Mouse (Mus musculus) spleen, adult 18-20 months (tissue): ENCODE results near the gene Olfr922.

ENCODE experiments used
- DNase-seq, 2 experiments: peaks; one replicate each; pipeline ENCODE4 v3.0.0; 2022; ENCODE audit warnings: mixed read lengths in 2 of 2

Olfr922 gene

DNA sequence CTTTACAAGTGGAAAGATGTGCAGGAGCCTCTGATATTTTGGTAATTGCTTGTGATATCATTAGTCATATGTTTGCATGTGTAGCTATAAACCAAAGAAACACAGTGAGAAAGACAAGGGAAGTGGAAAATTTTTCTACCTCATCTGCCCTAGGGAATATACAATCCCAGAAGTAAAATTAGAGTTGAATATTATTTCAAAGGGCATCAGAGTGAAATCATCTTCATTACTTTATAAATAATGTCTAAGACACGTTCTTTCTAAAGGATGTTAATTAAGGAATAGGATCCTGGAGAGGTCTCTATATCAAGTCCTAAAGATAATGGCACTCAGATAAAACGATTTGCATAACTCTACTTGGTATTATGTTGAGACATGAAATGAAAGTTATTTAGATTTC lies at the start of gene Olfr922:
Gene Olfr922 (plus strand): TSS at position 301 of the 400 bp plus-strand sequence.
- DNase-seq = no peak

- no peak for DNase-seq
These were observed 41.6 kb upstream of the Olfr922 start, which contains the start of gene Olfr921 for GRCm38 (mm10) chr9:38772768-38773167. TSS of gene Olfr921 (plus strand) at chr9:38773068.

DNA sequence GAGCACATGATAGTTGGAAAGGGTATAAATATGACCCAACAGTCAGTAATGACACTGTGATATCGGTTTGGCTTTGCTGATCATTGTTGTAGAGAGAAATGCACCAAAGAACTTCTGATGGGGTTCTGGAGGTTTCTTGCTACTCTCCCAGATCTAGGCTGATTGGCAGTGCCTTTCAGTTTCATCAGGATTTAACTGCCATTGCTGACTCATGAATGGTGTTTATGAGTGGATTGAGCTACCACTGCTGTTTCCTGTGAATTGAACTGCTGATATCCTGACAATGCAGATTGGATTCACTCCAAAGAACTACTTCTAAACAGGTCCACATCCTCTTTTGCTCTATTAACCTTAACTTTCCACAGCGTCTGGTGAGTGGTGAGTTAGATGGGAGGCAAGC lies 21.7 kb upstream of the Olfr922 start:
- no peak for DNase-seq

DNA sequence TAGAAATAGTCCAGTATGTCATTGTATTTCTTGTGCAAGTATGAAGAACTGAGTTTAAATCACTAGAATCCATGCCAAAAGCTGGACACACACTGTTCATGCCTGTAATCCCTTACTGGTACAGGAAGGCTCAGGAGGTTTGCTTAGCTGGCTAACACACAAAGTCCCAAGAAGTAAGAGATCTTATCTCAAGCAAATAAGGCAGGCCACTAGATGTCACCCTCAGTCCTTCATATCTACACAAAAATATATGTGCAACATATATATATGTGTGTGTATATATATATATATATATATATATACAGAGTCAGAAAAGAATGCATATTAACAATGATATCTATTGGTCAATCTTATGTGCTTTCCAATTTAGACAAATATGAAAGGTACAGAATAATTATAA lies 8.7 kb upstream of the Olfr922 start:
- DNase-seq = no peak

- DNase-seq = no peak
These were observed 1.1 kb downstream of the Olfr922 start for GRCm38 (mm10) chr9:38815458-38815986.

GRCm38 (mm10) chr9:38826245-38826644 lies 11.8 kb downstream of the Olfr922 start, which contains the start of gene Olfr923:
TSS of gene Olfr923 (plus strand) at chr9:38826545.
- DNase-seq = no peak

- no peak for DNase-seq
These were observed 18.6 kb downstream of the Olfr922 start for GRCm38 (mm10) chr9:38833027-38833426.

DNA sequence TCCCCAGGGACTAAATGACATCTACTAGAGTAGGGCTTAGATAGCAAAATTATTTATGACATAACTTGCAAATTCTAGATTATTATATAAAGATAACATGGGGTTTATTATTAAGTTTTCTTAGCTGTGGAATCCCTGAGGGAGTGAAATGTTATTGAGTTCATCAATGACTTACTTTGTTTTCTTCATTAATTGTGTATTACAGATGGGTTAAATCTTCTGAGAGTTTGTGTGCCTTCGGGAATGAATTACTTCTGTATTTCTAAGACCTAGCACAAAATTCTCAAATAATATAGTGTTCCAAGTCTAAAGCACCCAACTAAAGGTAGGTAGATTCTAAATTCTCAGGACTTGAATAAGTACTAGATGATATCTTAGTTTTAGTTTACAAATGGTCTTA lies 29.7 kb downstream of the Olfr922 start, which contains the start of gene Olfr924:
Gene Olfr924 (plus strand): TSS at position 301 of the 400 bp plus-strand sequence.
- no peak for DNase-seq

- no peak for DNase-seq
These were observed 40.3 kb downstream of the Olfr922 start, which contains the start of gene Olfr26 for GRCm38 (mm10) chr9:38854760-38855159. TSS of gene Olfr26 (plus strand) at chr9:38855060.
